Mouse (Mus musculus) neural tube, embryonic 11.5 days (tissue): ENCODE data around the gene Elovl7. TPM values are rescaled to one million over a fixed set of nuclear protein-coding genes. Genes with fewer than 3 reads are reported as not detected.

Experiments
- polyA plus RNA-seq: library from polyadenylated mRNA; unstranded; fragments of >200 nt; fragmentation: Nextera tagmentation; extraction: Ambion mirVana; gene quantifications from 2 replicates; pipeline ENCODE4 v1.2.1, GENCODE M21; 2014

Gene Elovl7
- polyA plus RNA-seq, 1 experiment from 2014 or later, result 1.2 TPM

Other genes starting within 250 kb of the Elovl7 start
- 58.4 and 58.7 TPM in 2 replicates for gene Smim15, start 170.0 kb upstream of the Elovl7 start, polyA plus RNA-seq
- 80.8 and 84.4 TPM in 2 replicates for gene Ndufaf2, start 55.8 kb upstream of the Elovl7 start, polyA plus RNA-seq
- 25.1 and 26.5 TPM in 2 replicates for gene Ercc8, start 55.7 kb upstream of the Elovl7 start, polyA plus RNA-seq
- gene Depdc1b, start 101.9 kb downstream of the Elovl7 start, polyA plus RNA-seq, result 12.3 and 14.8 TPM in 2 replicates
- gene Pde4d, start 235.5 kb downstream of the Elovl7 start, polyA plus RNA-seq, result 11.1 and 12.0 TPM in 2 replicates